Mouse (Mus musculus): ENCODE measurements at regions not wholly inside any gene's neighbourhood (a gene's known extent, or its start where the extent isn't known, plus 50 kb on each side); places are given as distances from the start of the nearest gene placed in this dataset.

GRCm38 (mm10) chr10:96697781-96698180 is 81.0 kb downstream of the Btg1 start:
- DNase-seq (ENCODE audit: low read depth in 3 of 3, low spot score in 3 of 3) (no peak), ATAC-seq (ENCODE audit: insufficient read depth) (no peak)
- 33% methylated on average over 3 of the region's 3 CpGs for WGBS (ENCODE audit: insufficient replicate concordance)
- Histone ChIP-seq H3K4me1 (replicated peaks; ENCODE audit: control insufficient read depth in 2 of 2, insufficient read depth in 2 of 2, low read length in 1 of 2) (no peaks in the 10 kb centered on the region), H3K9ac (replicated peaks) (no peak overlapping the region), H3K27me3 (ENCODE audit: control insufficient read depth, insufficient read depth, low read length) (no peaks in the 10 kb centered on the region), H3K4me2 (ENCODE audit: low read depth) (no peak overlapping the region), H3K36me3 (replicated peaks; ENCODE audit: control insufficient read depth, insufficient read depth, low read depth) (no peaks in the 10 kb centered on the region), H3K9me3 (ENCODE audit: control insufficient read depth, low read length) (no peaks in the 10 kb centered on the region), H3K27ac (no peak overlapping the region), H3K4me3 (ENCODE audit: insufficient read depth in 1 of 2, low read depth in 2 of 2, low read length in 2 of 2) (no peak overlapping the region)
- TF ChIP-seq CTCF (IDR thresholded peaks at IDR 0.05; ENCODE audit: low read depth) (no peak), EP300 (IDR thresholded peaks at IDR 0.05; ENCODE audit: low read depth) (no peak)

GRCm38 (mm10) chr10:96706656-96707055 is 89.8 kb downstream of the Btg1 start:
- Histone ChIP-seq H3K27me3 (ENCODE audit: control insufficient read depth, insufficient read depth, low read length) (no peaks in the 10 kb centered on the region), H3K9ac (replicated peaks) (no peak overlapping the region), H3K4me2 (ENCODE audit: low read depth) (no peak overlapping the region), H3K4me1 (replicated peaks; ENCODE audit: control insufficient read depth in 2 of 2, insufficient read depth in 2 of 2, low read length in 1 of 2) (no peaks in the 10 kb centered on the region), H3K27ac (no peak overlapping the region), H3K36me3 (replicated peaks; ENCODE audit: control insufficient read depth, insufficient read depth, low read depth) (no peaks in the 10 kb centered on the region), H3K4me3 (ENCODE audit: insufficient read depth in 1 of 2, low read depth in 2 of 2, low read length in 2 of 2) (no peak overlapping the region), H3K9me3 (ENCODE audit: control insufficient read depth, low read length) (no peaks in the 10 kb centered on the region)
- WGBS (ENCODE audit: insufficient replicate concordance), result 56% methylated on average over 4 of the region's 4 CpGs
- TF ChIP-seq CTCF (IDR thresholded peaks at IDR 0.05; ENCODE audit: low read depth) (no peak), EP300 (IDR thresholded peaks at IDR 0.05; ENCODE audit: low read depth) (no peak)
- DNase-seq (ENCODE audit: low read depth in 3 of 3, low spot score in 3 of 3), result no peak
- ATAC-seq (ENCODE audit: insufficient read depth), result no peak

GRCm38 (mm10) chr10:96708471-96708870 is 91.7 kb downstream of the Btg1 start:
- ATAC-seq (ENCODE audit: insufficient read depth) (no peak), DNase-seq (ENCODE audit: low read depth in 3 of 3, low spot score in 3 of 3) (no peak)
- Histone ChIP-seq H3K9ac (replicated peaks) (no peak overlapping the region), H3K4me2 (ENCODE audit: low read depth) (no peak overlapping the region), H3K27me3 (ENCODE audit: control insufficient read depth, insufficient read depth, low read length) (no peaks in the 10 kb centered on the region), H3K4me3 (ENCODE audit: insufficient read depth in 1 of 2, low read depth in 2 of 2, low read length in 2 of 2) (no peak overlapping the region), H3K36me3 (replicated peaks; ENCODE audit: control insufficient read depth, insufficient read depth, low read depth) (no peaks in the 10 kb centered on the region), H3K9me3 (ENCODE audit: control insufficient read depth, low read length) (no peaks in the 10 kb centered on the region), H3K27ac (no peak overlapping the region), H3K4me1 (replicated peaks; ENCODE audit: control insufficient read depth in 2 of 2, insufficient read depth in 2 of 2, low read length in 1 of 2) (no peaks in the 10 kb centered on the region)
- TF ChIP-seq CTCF (IDR thresholded peaks at IDR 0.05; ENCODE audit: low read depth) (no peak), EP300 (IDR thresholded peaks at IDR 0.05; ENCODE audit: low read depth) (no peak)
- 43% methylated on average over 2 of the region's 2 CpGs for WGBS (ENCODE audit: insufficient replicate concordance)

- WGBS (ENCODE audit: insufficient replicate concordance), result 75% methylated on average over 13 of the region's 13 CpGs
- no peaks in the 10 kb centered on the region for H3K36me3 ChIP-seq (replicated peaks; ENCODE audit: control insufficient read depth, insufficient read depth, low read depth)
- no peaks in the 10 kb centered on the region for H3K4me1 ChIP-seq (replicated peaks; ENCODE audit: control insufficient read depth in 2 of 2, insufficient read depth in 2 of 2, low read length in 1 of 2)
- DNase-seq (ENCODE audit: low read depth in 3 of 3, low spot score in 3 of 3) (no peak), ATAC-seq (ENCODE audit: insufficient read depth) (no peak)
- no peaks in the 10 kb centered on the region for H3K27me3 ChIP-seq (ENCODE audit: control insufficient read depth, insufficient read depth, low read length)
- no peak overlapping the region for H3K4me2 ChIP-seq (ENCODE audit: low read depth)
- TF ChIP-seq EP300 (IDR thresholded peaks at IDR 0.05; ENCODE audit: low read depth) (no peak), CTCF (IDR thresholded peaks at IDR 0.05; ENCODE audit: low read depth) (no peak)
- H3K4me3 ChIP-seq (ENCODE audit: insufficient read depth in 1 of 2, low read depth in 2 of 2, low read length in 2 of 2), result no peak overlapping the region
- H3K27ac ChIP-seq, result no peak overlapping the region
- no peaks in the 10 kb centered on the region for H3K9me3 ChIP-seq (ENCODE audit: control insufficient read depth, low read length)
- no peak overlapping the region for H3K9ac ChIP-seq (replicated peaks)
These were observed 93.0 kb downstream of the Btg1 start for GRCm38 (mm10) chr10:96709698-96710356.

- DNase-seq (ENCODE audit: low read depth in 3 of 3, low spot score in 3 of 3) (no peak), ATAC-seq (ENCODE audit: insufficient read depth) (no peak)
- H3K4me1 ChIP-seq (replicated peaks; ENCODE audit: control insufficient read depth in 2 of 2, insufficient read depth in 2 of 2, low read length in 1 of 2), result no peaks in the 10 kb centered on the region
- H3K27ac ChIP-seq, result no peak overlapping the region
- no peaks in the 10 kb centered on the region for H3K27me3 ChIP-seq (ENCODE audit: control insufficient read depth, insufficient read depth, low read length)
- no peaks in the 10 kb centered on the region for H3K36me3 ChIP-seq (replicated peaks; ENCODE audit: control insufficient read depth, insufficient read depth, low read depth)
- H3K4me3 ChIP-seq (ENCODE audit: insufficient read depth in 1 of 2, low read depth in 2 of 2, low read length in 2 of 2), result no peak overlapping the region
- no peak overlapping the region for H3K9ac ChIP-seq (replicated peaks)
- no peaks in the 10 kb centered on the region for H3K9me3 ChIP-seq (ENCODE audit: control insufficient read depth, low read length)
- no peak for TF ChIP-seq CTCF (IDR thresholded peaks at IDR 0.05; ENCODE audit: low read depth)
- no peak for TF ChIP-seq EP300 (IDR thresholded peaks at IDR 0.05; ENCODE audit: low read depth)
- H3K4me2 ChIP-seq (ENCODE audit: low read depth), result no peak overlapping the region
- WGBS (ENCODE audit: insufficient replicate concordance), result 58% methylated on average over 2 of the region's 2 CpGs
These were observed 95.2 kb downstream of the Btg1 start for GRCm38 (mm10) chr10:96711993-96712392.

All from liver, embryonic 14.5 days (tissue).